Mouse (Mus musculus): ENCODE results near the gene Prss58.

The Prss58 gene

DNA sequence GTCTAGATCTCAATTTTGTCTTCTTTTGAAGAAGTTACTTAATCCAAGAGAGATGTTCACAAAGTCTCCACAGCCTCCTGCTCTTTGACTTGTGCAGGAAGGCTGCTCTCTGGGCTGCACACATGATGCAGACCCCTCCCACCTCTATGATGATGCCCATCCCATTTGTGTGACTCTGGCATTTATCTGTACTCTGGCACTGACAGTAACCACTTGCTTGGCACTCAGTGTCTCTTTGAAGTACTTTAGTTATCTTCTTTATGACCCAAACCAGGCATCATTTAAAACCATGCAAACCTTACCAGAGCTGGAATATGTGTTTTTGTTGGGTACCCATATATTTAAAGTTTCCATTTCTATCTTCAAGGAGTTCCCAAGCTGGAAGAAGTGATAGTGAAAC lies at the start of gene Prss58:
Gene Prss58 (minus strand): TSS at position 101 of the 400 bp plus-strand sequence.
- ChIA-PET CTCF (no interaction called here), POLR2A (no interaction called here)

DNA sequence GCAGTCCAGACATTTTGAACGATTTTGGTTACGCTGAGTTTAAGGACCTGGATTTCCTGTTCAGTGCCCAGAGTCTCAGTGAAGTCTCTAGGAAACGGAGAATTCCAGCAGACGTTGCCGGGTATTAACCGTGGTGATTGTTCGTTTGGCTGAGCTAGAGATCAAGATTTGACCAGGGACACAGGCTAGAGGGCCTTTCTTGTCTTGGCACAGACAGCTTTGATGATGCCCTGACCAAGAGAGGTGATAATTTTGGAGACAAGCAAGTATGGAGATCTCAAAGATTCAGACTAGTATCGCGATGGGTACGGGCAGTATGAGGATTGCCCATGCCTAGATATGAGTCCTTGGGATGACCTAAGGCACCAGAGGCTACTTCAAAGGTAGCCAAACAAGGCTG lies 40.3 kb upstream of the Prss58 start, which contains the start of gene 1700074P13Rik:
Gene 1700074P13Rik (minus strand): TSS at position 101 of the 400 bp plus-strand sequence.
- CTCF ChIA-PET: no interaction called here
- POLR2A ChIA-PET: no interaction called here

DNA sequence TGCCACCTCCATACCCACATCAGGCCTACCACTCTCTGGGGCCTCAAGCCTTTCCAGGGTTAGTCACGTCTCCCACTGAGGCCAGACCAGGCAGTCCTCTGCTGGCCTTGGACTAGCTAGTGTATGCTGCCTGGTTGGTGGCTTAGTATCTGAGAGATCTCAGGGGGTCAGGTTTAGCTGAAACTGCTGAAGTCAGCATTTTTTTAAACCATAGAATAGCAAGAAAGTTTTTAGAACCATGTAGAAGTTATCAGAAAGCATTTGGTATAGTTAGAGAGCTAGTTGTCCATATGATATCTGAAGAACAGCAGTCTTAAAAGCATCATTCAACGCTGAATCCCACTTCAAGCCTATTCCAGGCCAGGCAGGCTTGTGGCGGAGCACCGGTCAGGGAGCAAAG lies 19.8 kb upstream of the Prss58 start:
- POLR2A ChIA-PET: no interaction called here
- CTCF ChIA-PET: no interaction called here

GRCm38 (mm10) chr6:40894716-40895115 lies 5.5 kb downstream of the Prss58 start:
- CTCF ChIA-PET: interaction anchor here in 1 of 4 experiments (0.6 kb wide), 1 partner anchor 205 kb away, joined by 4 read pairs; no protein-coding TSS in a partner anchor
- POLR2A ChIA-PET: no interaction called here

GRCm38 (mm10) chr6:40893577-40893976 lies 6.6 kb downstream of the Prss58 start:
- ChIA-PET POLR2A (no interaction called here), CTCF (interaction anchor here in 1 of 4 experiments (0.8 kb wide), 1 partner anchor 69 kb away, joined by 3 read pairs; no protein-coding TSS in a partner anchor)

- ChIA-PET POLR2A (no interaction called here), CTCF (interaction anchor here in 2 of 4 experiments (0.6 to 0.9 kb wide), 2 partner anchors 18 to 44 kb away, joined by 3 read pairs; no protein-coding TSS in a partner anchor)
Observed at GRCm38 (mm10) chr6:40891754-40892153, 8.4 kb downstream of the Prss58 start.

- CTCF ChIA-PET: no interaction called here
- POLR2A ChIA-PET: no interaction called here
Observed at GRCm38 (mm10) chr6:40890973-40891372, 9.2 kb downstream of the Prss58 start.

DNA sequence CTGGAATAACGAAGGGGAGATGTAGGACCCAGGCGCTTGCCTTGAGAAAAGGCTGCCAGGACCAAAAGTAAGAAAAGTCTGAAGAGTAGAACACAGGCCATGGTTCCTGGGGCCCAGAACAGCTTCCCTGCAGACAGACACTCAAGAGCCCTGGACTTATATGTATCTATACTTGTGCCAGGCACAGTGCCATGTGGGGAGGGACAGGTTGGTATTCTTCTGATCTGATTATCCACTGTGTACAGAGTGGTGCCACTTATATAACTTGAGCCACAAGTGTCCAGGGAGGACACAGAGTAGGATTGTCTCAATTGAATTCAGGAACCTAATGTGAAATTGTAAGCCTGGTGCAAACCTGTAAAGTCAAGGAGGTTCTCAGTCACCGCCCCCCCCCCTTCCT lies 12.8 kb downstream of the Prss58 start, which contains the start of gene Moxd2:
Gene Moxd2 (minus strand): TSS at position 101 of the 400 bp plus-strand sequence.
- ChIA-PET POLR2A (interaction anchor here in 1 of 4 experiments (0.7 kb wide), 1 partner anchor 16 kb away, joined by 3 read pairs; no protein-coding TSS in a partner anchor), CTCF (no interaction called here)

DNA sequence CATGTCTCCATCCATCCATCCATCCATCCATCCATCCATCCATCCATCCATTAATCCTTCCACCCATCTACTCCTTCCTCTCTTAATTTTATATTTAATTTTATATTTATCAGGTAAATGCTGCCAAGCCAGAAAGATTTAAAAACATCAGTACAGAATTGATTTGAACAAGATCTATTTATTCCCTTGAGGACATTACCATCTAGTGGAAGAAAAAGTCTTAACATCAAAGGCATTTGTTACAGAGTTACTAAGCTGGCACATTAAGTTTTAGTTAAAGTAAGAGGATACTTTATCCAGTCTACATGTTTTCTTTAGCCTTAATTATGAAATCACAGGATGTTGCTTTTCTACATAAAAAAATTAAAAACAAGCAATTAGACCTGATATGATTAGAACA lies 54.9 kb downstream of the Prss58 start:
- CTCF ChIA-PET: interaction anchor here in 1 of 4 experiments (0.6 kb wide), 1 partner anchor 91 kb away, joined by 3 read pairs; no protein-coding TSS in a partner anchor
- POLR2A ChIA-PET: no interaction called here
